Comparison of ENCODE assay signal across 10 mouse cellular contexts in genomic region chr6:86545236-86545635, GRCm38 (mm10). TPM values are rescaled to one million over a fixed set of nuclear protein-coding genes. Genes with fewer than 3 reads are reported as not detected.
A peak's percentile ranks its signal among the peaks of the same experiment; 100 is the strongest.
DNase-seq lines count a peak whose midpoint lies in the region; ATAC-seq and TF ChIP-seq lines count a peak whose summit lies in the region.
"Had no signal": no experiment of that assay in that cellular context is flagged by ENCODE, and none has a peak within 500 bp of the region (broad histone marks: within the 10 kb centered on the region; RNA-seq: fewer than 3 reads in every experiment).

No protein-coding gene starts in this region.

- no peak overlapping the region for H3K27ac ChIP-seq in intestine, postnatal 0 days (ENCODE audit: low read depth, low read length)
- H3K27ac ChIP-seq in intestine, embryonic 16.5 days (ENCODE audit: low read length), result no peak overlapping the region
- H3K27ac ChIP-seq: embryonic facial prominence, embryonic 13.5 days; limb, embryonic 13.5 days had no signal

- peak; percentile 70 for DNase-seq in CD4-positive helper T cell, adult 2 months (ENCODE audit: low read depth, low spot score)
- DNase-seq in R1 (ENCODE audit: low read depth, low spot score), result peak; percentile 80
- DNase-seq in naive thymus-derived CD4-positive, alpha-beta T cell, adult 2 months (ENCODE audit: low read depth), result peak; percentile 75
- no peak for DNase-seq in ovary, adult 18-20 months (ENCODE audit: low spot score)
- DNase-seq in layer of hippocampus, adult 8-10 months (ENCODE audit: low spot score in 2 of 2), result no peak

- H3K4me1 ChIP-seq in intestine, postnatal 0 days (replicated peaks; ENCODE audit: control insufficient read depth, insufficient read depth, low read length), result no peaks in the 10 kb centered on the region
- H3K4me1 ChIP-seq in intestine, embryonic 16.5 days (ENCODE audit: control insufficient read depth, insufficient read depth, low read length), result 0 out of 2 replicates have a peak, but pooled peaks cover 7% of the 10 kb centered on the region
- H3K4me1 ChIP-seq: embryonic facial prominence, embryonic 13.5 days; limb, embryonic 13.5 days had no signal

- H3K27me3 ChIP-seq in intestine, postnatal 0 days (replicated peaks; ENCODE audit: control insufficient read depth, insufficient read depth, low read length), result no peaks in the 10 kb centered on the region
- H3K27me3 ChIP-seq in intestine, embryonic 16.5 days (replicated peaks; ENCODE audit: control insufficient read depth, insufficient read depth, low read length), result no peaks in the 10 kb centered on the region
- H3K27me3 ChIP-seq: embryonic facial prominence, embryonic 13.5 days; limb, embryonic 13.5 days had no signal

- ATAC-seq in intestine, postnatal 0 days, result no peak
- ATAC-seq in intestine, embryonic 16.5 days, result no peak
- ATAC-seq in erythroblast, adult 5-6 weeks (replicated peaks; ENCODE audit: low FRiP score, poor library complexity, severe bottlenecking), result peak; percentile 65

- no peak overlapping the region for H3K4me2 ChIP-seq in intestine, postnatal 0 days (replicated peaks; ENCODE audit: low read depth)
- no peak overlapping the region for H3K4me2 ChIP-seq in intestine, embryonic 16.5 days (ENCODE audit: low read depth, low read length)
- H3K4me2 ChIP-seq: embryonic facial prominence, embryonic 13.5 days; limb, embryonic 13.5 days had no signal

- H3K9ac ChIP-seq in intestine, postnatal 0 days (ENCODE audit: low read depth, low read length), result no peak overlapping the region
- H3K9ac ChIP-seq in intestine, embryonic 16.5 days (ENCODE audit: low read depth, low read length), result no peak overlapping the region
- H3K9ac ChIP-seq: embryonic facial prominence, embryonic 13.5 days; limb, embryonic 13.5 days had no signal

- H3K4me3 ChIP-seq in intestine, postnatal 0 days (ENCODE audit: low read depth, low read length), result no peak overlapping the region
- H3K4me3 ChIP-seq in intestine, embryonic 16.5 days (ENCODE audit: low read length), result no peak overlapping the region
- H3K4me3 ChIP-seq: embryonic facial prominence, embryonic 13.5 days; limb, embryonic 13.5 days had no signal

- WGBS in intestine, postnatal 0 days, result 57% methylated on average over 4 of the region's 4 CpGs
- 53% methylated on average over 4 of the region's 4 CpGs for WGBS in intestine, embryonic 16.5 days

- H3K36me3 ChIP-seq in intestine, postnatal 0 days (ENCODE audit: control insufficient read depth, insufficient read depth), result peaks cover 14% of the 10 kb centered on the region
- H3K36me3 ChIP-seq in intestine, embryonic 16.5 days (ENCODE audit: control insufficient read depth, insufficient read depth, low read length), result peaks cover 10% of the 10 kb centered on the region

- no peaks in the 10 kb centered on the region for H3K9me3 ChIP-seq in intestine, postnatal 0 days (ENCODE audit: control insufficient read depth)
- H3K9me3 ChIP-seq in intestine, embryonic 16.5 days (ENCODE audit: control insufficient read depth, low read length), result no peaks in the 10 kb centered on the region
- H3K9me3 ChIP-seq: embryonic facial prominence, embryonic 13.5 days; limb, embryonic 13.5 days had no signal

- TF ChIP-seq CTCF in intestine, postnatal 0 days (IDR thresholded peaks at IDR 0.05; ENCODE audit: low read depth), result peak; percentile 96

RNA-seq across cellular contexts. Expression of gene Pcbp1, which starts 19.1 kb away (rescaled TPM):
- polyA plus RNA-seq in intestine, postnatal 0 days (2015; fragmentation: Nextera tagmentation; extraction: Ambion mirVana), result 326 and 327 TPM in 2 replicates
- polyA plus RNA-seq in intestine, embryonic 16.5 days (2015; fragmentation: Nextera tagmentation; extraction: Ambion mirVana), result 173 and 183 TPM in 2 replicates
- total RNA-seq in erythroblast, adult 5-6 weeks (2015; ENCODE audit: low replicate concordance), result 83.2 and 88.2 TPM in 2 replicates
- 20.1 and 35.3 TPM in 2 replicates for total RNA-seq in erythroblast, adult 5-6 weeks (2017; ENCODE audit: low replicate concordance)
- 100 to 1,000 TPM; 172 to 184 (median 178) TPM for total RNA-seq in layer of hippocampus, adult 8-10 months (2022)

Comparison
In these comparisons a context has a peak if more than half of its experiments do, and no peak if none do; other contexts are left out.
1. DNase-seq: peak in CD4-positive helper T cell, adult 2 months (single experiment), R1 (single experiment) and naive thymus-derived CD4-positive, alpha-beta T cell, adult 2 months (single experiment); none in ovary, adult 18-20 months (single experiment) and layer of hippocampus, adult 8-10 months (0 of 2).